Mouse (Mus musculus): ENCODE results near the gene Triobp. TPM values are rescaled to one million over a fixed set of nuclear protein-coding genes. Genes with fewer than 3 reads are reported as not detected.

Triobp gene
- total RNA-seq, 2 experiments from 2014 or later, result 40.7 to 61.3 TPM

DNA sequence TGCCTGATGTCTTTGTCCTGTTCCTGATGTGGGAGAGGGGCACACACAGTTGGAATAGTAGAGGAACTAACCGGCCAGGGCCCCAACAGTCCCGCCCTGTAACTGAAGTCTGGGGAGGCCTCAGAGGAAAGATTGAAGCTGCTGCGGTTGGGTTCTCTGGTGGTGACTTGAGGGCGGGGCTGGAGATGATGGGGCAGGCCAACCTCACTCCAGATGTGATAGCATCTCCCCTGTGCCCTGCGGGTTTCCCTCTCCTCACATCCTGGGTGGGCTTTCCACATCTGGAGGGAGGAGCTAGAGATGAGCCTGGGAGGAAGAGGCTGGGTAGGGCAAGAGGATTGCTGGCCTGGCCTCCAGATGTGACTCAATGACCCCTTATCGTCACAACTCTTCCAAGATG is 23.9 kb upstream of the Triobp start:
- peak; percentile 70 for ATAC-seq (replicated peaks; ENCODE audit: low FRiP score, poor library complexity, severe bottlenecking)

DNA sequence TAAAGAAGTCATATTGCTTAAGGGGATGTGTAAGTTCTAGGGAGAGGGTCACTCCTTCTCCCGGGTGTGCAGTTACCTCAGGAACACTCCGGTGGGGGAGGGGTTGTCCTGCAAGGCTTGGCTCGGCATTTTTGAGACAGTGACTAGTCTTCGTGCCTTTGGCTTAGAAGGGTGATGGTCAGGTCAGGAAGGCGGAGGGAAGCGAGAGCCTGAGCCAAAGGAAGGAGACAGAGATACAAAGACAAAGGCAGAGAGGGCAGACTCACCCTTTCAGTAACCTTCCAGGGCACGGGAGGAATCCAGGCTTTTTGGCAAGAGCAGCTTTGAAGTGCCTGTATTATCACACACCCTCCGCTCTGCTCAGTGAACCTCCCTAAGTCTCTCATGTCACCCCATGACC is 22.4 kb upstream of the Triobp start:
- no peak for ATAC-seq (replicated peaks; ENCODE audit: low FRiP score, poor library complexity, severe bottlenecking)

DNA sequence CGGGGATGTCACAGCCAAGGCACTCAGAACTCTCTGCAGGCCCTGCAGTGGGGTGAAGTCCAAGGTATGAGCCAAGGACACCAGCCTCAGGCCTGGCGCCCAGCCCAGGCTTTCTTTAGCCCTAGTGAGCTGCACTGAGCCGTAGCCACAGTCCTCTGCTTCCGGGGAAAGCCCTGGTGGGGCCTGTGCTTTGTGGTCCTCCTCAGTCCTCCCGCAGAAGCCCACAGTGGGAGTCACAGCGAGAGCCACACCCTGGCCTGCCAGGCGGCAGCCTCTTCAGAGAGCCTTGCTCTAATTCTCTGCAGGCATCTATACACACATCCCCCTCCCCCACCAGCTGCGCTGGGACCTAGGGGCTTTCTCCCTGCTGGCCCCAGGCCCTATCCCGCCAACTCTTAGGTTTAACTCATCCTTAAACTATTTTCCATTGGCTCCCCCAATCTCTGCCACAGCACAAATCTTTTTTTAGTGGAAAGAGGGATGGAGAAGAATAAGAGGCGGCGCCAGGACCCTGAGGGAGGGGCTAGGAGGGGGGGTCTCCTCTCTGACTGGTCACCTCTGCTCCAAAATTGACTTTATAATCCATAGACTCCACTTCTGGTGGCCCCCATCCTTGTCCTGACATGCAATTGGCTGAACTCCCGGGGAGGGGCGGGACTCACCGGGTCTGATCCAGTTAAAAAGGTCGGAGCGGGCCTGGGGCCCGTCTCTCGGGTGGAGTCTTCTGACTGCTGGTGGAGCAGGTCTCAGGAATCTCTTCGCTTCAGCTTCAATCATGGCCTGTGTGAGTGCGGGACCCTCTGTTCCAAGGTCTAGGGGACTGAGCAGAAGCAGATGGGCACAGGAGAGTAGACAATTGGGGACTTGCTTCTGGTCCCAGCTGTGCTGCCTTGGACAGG is 21.3 kb upstream of the Triobp start, which contains the start of gene Lgals1:
Gene Lgals1, plus strand, starts transcription at position 705 of the 899 bp plus-strand sequence.
- no peak for ATAC-seq (replicated peaks; ENCODE audit: low FRiP score, poor library complexity, severe bottlenecking)

- ATAC-seq (replicated peaks; ENCODE audit: low FRiP score, poor library complexity, severe bottlenecking), result no peak
Observed at GRCm38 (mm10) chr15:78927021-78927787, 20.3 kb upstream of the Triobp start.

- no peak for ATAC-seq (replicated peaks; ENCODE audit: low FRiP score, poor library complexity, severe bottlenecking)
Observed at GRCm38 (mm10) chr15:78927788-78928457, 19.6 kb upstream of the Triobp start.

GRCm38 (mm10) chr15:78928539-78928938 is 19.0 kb upstream of the Triobp start:
- ATAC-seq (replicated peaks; ENCODE audit: low FRiP score, poor library complexity, severe bottlenecking), result no peak

DNA sequence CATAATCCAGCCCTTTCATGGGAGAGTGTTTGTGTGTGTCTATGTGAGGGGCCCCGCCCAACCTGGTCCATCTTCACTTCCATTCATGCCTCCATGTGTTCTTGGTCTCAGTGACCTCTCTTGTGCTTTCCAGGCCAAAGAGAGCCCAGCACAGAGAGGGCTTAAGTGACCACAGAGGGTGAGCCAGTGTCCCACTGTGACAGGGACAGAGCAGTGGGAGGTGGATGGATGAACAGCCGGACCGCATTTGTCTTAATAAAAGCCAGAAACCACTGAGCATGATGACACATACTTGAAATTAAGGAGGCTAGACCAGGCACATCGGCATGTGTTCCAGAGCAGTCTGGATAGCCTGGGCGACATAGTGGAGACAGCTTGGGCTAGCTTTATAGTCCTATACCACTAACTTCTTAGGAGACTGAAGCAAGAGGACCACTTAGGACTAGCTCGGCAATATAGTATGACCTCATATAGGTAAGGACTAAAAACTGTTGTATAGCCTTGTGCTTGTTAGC is 17.3 kb upstream of the Triobp start:
- ATAC-seq (replicated peaks; ENCODE audit: low FRiP score, poor library complexity, severe bottlenecking), result no peak

DNA sequence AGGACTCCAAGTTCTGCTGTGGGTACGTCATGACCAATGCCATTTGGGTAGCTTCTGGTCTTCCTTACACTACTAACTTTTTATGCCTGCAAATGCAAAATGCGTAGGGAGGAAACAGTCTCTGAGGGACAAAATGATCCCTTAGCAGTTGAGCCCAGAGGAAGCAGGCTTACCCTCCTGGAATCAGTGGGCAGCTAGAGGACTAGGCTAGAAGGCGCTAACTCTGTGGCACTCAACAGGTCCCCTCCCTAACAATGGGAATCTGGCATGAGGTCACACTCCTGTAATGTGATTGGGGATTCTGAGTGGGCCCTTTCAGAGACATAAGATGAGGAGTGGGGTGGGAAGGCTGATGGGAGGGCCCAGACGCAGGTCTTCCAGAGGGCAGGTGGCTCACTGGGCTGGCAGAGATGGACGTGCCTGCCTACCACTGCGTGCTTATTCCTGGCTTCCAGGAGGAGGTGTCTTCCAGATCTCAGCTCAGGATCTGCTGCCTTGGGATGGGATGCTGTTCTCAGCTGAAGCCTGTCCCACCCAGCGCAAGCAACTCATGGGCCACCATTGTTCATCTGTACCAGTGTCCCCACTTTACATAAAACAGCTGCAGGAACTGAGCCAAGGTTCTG is 16.6 kb upstream of the Triobp start:
- no peak for ATAC-seq (replicated peaks; ENCODE audit: low FRiP score, poor library complexity, severe bottlenecking)

DNA sequence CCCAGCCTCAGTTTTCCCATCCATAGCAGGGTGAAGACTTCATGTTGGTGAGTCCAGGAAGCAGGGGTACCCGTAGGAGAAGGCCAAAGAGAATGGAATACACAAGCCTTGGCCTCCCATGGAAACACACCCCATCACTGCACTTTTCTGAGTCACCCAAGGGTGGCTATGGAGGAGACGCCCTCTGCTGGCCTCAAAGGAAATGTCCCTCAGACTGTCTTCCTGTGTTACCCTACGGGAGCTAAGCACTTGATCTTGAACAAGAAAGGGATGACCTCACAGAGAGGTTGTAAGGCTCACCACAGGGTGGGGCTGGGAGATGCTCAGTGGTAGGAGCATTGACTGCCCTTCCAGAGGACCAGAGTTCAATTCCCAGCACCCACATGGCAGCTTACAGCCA is 15.9 kb upstream of the Triobp start:
- no peak for ATAC-seq (replicated peaks; ENCODE audit: low FRiP score, poor library complexity, severe bottlenecking)

- ATAC-seq (replicated peaks; ENCODE audit: low FRiP score, poor library complexity, severe bottlenecking), result peak; percentile 92
Observed at GRCm38 (mm10) chr15:78934784-78935320, 12.7 kb upstream of the Triobp start, which contains the start of gene Nol12. Nol12 (plus strand) TSS chr15:78934933.

- ATAC-seq (replicated peaks; ENCODE audit: low FRiP score, poor library complexity, severe bottlenecking), result no peak; the same call in 1 of the 2 replicates
Observed at GRCm38 (mm10) chr15:78936403-78936802, 11.1 kb upstream of the Triobp start.

DNA sequence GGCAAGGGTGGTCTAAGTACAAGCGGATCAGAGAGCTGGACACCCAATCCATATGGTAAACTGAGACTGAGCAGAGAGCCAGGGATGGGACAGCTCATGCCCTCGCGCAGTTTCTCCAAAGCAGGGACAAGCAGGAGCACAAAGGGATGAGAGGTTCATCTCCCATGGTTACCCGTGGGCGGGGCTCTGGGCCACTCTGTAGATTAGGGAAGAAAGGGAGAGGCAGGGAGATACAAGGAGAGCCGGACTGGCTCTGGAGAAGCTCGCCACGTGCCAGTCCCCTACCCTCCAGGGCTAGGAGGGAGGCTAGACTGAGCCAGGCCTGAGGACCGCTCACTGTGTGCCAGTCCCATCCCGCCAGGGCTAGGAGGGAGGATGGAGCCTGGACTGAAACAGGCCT is 10.2 kb upstream of the Triobp start:
- ATAC-seq (replicated peaks; ENCODE audit: low FRiP score, poor library complexity, severe bottlenecking), result no peak

DNA sequence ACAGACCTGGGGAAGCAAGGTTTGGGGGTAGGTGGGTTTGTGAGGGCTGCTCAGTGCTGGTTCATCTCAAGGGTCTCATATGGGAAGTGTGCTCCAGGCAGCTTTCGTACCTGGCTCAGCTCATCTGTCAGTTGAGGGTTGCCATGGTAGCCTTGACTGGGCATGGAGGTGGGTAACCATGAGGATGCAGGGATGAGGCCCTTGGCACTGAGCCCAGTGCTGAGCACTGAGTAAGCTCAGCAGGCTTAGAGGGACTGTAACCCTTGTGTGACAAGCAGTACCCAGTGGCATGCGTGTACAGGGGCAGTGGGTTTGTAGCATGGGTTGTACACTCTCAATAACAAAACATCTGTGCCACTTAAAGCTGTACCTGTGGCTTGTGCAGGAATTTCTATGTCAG is 9.6 kb upstream of the Triobp start:
- ATAC-seq (replicated peaks; ENCODE audit: low FRiP score, poor library complexity, severe bottlenecking), result no peak

DNA sequence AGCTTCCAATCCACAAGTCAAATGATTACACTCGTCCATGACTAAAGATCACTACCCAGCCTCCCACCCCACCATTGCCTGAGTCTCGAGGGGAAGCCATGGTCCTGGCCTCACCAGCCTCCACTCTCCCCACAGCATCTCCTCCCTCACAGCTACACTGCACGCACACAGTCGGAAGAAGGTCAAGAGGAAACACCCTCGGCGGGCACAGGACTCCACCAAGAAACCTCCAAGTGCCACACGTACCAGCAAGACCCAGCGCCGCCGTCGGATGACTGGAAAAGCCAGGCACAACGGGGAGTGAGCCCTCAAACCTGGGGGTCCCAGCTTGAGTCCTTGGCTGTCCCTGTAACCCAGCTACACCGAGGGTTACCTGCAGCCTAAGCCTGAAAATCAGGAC is 7.2 kb upstream of the Triobp start:
- ATAC-seq (replicated peaks; ENCODE audit: low FRiP score, poor library complexity, severe bottlenecking), result no peak

DNA sequence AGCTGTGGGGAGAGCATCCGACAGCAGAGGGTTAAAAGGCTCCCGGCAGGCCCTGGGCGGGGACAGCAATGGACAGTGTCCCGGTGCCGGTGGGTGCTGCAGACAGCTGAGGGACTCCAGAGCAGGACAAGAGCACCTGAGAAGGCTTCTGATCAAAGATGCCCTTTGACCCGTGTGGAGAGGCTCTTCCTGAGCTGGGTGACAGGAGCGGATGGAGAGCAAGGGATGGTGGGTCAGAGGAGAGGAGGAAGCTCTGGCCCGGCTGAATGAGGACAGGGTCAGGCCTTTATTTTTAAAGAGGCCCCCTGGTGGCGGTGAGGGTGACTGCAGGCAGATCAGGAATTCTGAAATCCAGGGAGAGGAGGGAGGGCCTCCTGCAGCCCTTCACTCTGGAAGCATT is 4.9 kb upstream of the Triobp start:
- peak; percentile 71 for ATAC-seq (replicated peaks; ENCODE audit: low FRiP score, poor library complexity, severe bottlenecking)

DNA sequence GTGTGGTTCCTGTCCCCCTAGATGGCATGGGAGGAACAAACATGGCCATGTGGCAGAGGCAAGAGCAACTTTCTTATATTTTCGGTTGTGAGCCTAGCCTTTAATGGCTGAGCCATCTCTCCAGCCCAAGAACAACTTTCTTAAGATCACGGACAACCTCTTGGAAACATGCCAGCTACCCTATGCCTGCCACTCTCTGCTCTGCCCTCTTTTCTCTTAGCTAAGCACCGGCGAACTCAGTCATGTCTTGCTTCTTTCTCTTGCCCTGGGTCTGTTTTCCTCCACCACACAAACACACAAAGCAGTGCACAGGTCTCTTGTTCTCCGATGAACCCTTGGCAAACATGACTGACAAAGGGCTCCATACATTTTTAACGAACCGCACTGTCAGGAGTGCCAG is 1.3 kb upstream of the Triobp start:
- ATAC-seq (replicated peaks; ENCODE audit: low FRiP score, poor library complexity, severe bottlenecking), result no peak

DNA sequence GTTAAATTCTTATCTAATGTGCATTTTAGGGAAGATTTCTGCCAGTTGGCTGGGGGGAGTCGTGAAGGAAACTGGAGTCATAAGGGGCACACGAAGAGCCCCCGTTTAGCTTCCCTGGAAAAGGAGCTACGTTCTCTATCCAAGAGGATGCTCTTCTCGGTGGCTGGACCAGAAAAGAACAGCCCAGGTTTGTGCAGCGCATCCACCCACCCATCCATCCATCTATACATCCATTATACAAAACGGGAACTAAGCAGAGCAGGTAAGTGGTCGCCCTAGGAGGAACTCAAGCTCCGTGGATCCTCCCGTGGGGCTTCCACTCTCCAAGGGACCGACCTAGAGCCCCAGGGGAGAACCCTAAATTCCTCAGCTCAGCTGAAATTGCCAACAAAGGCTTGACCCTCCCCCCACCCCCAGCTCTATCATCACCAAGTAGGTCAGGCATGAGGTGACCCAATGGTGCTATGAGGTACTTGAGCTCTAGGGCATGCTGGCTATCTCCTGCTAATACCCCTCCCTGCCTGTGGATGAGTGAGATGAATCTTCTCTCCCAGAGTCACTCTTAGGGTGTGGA is 715 bp downstream of the Triobp start:
- ATAC-seq (replicated peaks; ENCODE audit: low FRiP score, poor library complexity, severe bottlenecking), result no peak

DNA sequence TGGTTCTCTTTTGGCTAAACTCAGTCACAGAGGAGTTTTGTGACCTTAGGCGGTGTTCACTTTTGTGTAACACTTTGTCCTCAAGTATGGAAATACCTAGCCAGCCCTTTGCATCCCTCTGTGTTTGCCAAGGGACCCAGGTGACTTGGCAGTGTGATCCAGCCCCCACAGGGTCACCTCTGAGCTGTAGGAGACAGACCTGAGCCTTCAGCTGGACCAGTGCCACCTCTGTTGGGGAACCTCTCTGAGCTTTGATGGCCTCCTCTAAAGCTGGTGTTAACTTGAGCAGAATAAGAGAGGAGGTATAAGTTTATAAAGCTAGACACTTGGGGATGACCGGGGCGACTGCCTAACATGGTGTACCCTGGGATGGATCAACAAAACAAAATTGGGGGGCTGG is 1.4 kb downstream of the Triobp start:
- ATAC-seq (replicated peaks; ENCODE audit: low FRiP score, poor library complexity, severe bottlenecking), result no peak

DNA sequence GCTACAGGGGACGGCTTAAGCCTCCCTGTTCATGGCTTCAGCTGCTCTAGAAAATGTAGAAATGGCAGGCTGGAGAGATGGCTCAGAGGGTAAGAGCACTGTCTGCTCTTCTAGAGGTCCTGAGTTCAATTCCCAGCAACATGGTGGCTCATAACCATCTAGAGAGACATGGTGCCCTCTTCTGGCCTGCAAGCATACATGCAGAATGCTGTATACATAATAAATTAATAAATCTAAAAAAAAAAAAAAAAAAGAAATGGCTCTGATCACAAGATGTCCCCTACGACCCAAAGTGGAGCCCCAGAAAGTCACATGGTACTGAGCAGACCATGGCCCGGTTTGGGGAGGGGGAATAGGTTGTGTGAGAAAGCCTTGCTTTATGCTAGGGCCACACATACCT is 8.1 kb downstream of the Triobp start:
- ATAC-seq (replicated peaks; ENCODE audit: low FRiP score, poor library complexity, severe bottlenecking), result no peak
